Mouse (Mus musculus) embryo, embryonic 11 days (tissue): ENCODE measurements around the gene Shc1.
A peak's percentile ranks its signal among the peaks of the same experiment; 100 is the strongest.

ENCODE experiments used
- DNase-seq: peaks from one replicate; pipeline ENCODE4 v3.0.0-alpha.2; 2015

Gene Shc1

DNA sequence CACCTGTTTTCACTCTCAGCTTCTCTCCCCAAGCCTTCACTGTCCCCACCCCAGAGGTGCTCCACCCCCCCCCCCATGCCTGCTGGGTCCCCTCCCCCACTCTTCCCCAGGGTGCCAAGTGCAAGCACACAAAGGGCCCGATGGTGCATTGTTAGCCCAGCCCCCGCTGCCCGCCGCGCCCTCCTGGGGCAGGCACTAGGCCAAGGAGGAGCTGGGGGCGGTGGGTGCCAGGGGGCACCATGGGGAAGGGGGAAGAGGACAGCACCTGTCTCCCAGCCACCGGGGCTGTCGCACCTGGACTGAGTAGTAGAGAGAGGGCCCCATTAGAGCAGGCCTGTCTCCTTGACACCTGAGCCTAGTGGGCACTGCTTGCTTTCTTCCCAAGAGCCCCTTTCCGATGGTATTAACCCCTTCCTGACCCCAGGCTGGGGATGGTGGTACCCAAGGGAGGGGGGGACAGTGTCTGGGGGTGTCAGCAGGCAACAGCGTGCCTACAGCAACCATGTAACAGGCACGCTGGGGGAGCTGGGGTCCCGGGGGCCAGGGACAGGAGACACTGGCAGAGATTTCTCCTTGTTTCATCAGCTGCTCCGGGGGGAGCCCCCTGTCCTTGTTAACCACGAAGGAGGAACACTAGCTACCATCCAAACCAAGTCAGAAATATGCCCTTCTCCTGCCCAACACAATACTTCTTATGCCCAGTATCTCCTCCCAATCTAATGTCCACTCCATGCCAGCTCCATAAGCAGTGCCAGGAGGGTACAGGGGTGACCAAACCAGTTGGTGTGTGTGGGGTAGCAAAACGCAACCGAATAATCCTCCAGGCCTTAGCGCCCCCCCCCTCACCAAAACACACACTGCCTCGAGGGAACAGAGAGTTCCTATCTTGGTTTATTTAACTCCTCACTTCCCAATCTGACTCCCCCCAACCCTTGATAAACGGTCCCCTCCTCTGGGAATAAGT lies 27.3 kb upstream of the Shc1 start:
- no peak for DNase-seq

DNA sequence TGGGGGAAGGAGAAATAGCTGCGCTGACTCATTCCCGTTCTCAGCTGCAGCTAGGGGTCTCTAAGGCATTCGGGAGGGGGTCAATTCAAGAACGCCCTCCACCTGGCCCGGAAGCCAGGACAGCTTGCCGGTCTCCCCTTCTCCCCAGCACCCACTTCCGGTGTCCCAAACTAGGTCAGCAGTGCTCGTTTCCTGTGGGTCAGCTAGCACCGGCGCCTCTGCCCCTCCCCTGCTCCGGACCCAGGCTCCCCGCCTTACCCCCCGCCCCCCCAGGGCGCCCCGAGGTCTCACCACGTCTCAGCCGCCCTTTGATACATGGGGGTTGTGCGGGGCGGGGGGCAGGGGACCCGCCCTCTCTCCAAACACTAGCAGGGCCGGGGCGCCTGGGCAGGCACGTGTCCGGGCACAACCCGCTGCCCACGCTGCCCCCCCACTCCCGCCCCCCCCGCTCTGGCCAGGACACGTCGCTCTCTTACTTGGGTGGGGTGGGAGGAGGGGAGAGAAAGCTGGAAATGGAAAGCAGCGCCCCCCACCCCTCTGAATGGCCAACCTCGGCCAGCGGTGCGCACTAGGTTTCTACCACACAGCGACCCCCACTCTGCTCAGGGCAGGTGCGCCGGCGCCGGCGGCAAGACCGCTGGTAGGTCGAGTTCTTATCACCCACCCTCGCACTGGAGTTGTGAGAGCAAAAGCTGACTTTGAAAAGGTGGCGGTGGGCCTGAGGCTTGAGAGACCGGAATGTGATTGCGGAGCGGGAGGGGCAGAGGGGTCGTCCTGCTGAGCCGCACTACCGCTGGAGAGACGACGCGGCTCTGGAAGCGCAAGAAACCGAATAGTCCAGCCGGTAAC lies 26.4 kb upstream of the Shc1 start:
- peak; percentile 69 for DNase-seq

DNA sequence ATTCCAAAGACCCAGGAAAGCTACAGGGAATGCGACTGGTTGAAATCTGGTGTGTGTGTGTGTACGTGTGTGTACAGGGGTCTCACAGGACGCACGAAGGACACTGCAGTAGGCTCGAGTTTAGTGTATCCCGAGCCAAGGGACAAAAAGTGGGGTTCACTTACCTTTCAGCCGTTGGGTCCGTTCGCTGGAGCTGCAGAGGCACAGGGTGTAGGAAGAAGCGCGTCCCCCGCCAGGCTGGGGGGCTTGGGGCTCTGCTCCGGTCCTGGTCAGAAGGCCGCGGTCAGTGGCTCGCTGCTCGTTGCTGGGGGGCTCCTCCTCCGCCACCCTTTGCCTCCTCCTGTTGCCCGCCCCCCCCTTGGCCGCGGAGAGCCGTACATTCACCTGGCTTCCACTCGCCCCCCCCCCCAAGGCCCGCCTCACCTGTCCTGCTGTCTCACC lies 25.4 kb upstream of the Shc1 start:
- peak; percentile 18 for DNase-seq

DNA sequence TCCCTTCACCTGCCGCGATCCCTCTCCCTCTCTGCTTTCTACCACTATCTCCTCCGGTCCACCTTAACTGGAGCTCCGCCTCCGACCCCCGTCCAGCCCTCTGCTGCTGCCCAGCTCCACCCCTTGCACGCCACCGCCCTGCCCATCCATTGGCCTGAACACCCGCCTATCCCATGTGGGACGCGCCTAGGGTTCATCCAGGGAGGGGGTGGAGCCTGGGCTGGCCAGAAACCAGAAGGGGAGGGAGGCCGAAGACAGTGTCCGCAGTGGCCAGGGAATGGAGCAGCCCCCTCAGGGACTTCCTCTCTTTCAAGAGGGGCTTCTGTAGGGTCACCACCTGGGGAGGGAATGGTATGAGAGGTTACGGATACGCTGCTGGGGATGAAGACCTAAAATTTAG lies 24.6 kb upstream of the Shc1 start:
- DNase-seq = peak; percentile 97

DNA sequence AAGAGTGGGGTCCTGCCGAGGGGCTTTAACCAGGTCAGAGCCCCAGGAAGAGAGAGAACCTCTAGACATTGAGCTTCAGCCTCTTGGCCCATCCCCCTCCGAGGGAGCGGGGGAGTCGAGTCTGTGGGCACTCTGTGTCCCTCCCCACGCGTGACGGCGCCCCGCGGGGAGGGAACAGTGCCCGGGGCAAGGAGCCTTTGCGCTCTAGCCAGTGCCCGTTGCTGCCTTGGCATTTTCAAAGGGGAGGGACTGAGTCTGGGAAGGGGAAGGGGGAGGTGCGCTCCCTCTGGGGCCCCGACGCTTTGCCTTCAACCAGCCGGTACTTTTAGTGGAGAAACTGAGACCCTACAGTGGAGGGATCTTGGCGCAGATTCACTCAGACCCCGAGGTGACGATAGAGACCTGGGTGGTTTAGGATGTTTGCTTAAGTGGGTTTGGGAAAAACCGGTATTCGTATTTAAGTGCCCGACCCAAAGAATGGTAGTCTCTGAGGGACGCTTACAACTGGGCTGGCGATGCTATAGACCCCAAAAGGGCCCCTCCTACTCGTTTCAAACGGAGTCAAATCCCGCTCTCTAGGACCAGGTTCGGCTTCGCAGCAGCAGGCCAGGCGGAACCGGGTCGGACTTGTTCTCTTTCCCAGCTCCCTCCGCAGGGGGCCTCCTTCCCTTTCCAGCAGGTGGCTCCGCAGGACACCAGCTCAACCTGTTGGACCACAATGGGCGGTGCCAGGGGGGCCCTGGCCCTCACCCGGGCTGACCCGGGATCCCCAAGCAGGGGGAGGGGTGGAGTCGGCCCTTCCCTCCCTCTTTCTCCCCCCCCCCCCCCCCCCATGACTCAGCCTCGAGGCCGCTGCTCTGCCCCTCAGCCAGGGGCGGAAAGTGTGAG lies 24.0 kb upstream of the Shc1 start, which contains the start of gene Zbtb7b:
Gene Zbtb7b (minus strand): TSS at position 771 of the 888 bp plus-strand sequence.
- peak; percentile 80 for DNase-seq

DNA sequence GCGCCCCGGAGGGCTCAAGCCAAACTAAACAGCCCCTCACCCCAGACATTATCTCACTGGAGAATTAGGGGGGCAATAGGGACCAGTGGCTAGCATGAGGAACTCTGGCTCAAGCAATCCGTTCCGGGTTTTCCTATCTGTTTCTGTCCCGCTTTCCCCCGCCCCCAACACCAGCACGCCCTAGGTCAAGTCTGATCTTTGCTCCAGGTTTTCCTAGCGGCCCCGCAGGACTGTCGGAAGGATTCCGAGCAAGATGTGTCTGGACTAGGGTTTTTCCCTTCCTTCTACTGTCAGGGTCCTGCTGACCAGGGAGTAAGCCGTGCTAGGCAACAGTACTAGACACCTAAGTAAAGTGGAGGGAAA lies 23.4 kb upstream of the Shc1 start:
- DNase-seq = peak; percentile 93

DNA sequence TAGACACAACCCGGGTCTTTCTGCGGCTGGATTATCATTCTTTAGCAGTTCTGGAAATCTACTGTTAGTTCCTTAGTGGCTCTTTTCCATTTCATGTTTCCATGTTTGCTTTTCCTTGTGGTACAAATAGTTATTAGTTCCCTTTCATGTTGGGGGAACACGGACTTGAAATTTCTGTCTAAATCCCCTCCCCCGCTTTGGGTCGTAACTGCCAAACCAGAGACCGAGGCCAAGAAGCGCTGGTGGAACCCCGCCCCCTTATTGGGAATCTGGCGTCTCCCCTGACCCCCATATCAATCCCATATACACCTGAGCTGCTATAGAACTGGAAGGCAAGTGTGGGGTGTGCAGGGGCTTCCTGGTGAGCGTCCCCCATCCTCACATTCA lies 22.8 kb upstream of the Shc1 start:
- no peak for DNase-seq

DNA sequence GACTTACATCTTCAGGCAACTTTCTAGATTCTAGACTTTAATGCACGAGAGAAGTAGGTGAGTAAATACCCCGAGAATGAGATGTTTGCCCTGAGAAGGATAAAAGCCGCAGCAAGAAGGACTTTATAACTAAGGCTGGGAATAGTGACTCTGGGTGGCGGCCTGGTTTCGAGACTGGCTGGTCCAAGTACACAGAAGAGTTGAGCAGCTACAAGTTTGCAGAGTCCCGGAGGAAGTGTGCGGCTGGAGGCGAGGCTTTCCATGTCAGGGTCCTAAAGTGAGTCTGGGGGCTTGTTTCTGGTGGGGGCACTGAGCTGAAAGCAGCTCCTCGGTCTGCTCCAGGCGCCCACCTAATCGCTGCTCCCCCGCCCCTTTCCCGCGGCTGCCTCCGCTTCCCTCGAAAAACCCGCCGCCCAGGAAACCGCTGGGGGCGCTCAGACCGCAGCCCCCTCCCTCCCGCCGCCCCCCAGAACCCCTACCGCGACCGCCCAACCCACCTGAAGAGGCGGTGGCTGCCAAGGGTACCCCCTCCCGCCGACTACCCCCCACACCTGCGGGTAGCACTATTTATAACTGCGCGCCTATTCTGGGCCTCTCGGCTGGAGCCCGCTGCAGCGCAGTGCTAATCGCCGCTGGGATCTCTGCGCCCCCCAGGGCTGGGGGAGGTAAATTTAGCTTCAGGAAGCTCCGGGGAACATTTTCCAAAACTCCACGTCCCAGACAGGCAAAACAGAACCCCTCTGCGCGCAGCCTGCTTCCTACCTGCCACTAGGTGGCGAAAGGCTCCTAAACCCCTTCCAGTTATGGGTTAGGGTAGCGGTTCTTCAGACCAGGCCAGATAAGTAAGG lies 22.2 kb upstream of the Shc1 start:
- peak; percentile 88 for DNase-seq

DNA sequence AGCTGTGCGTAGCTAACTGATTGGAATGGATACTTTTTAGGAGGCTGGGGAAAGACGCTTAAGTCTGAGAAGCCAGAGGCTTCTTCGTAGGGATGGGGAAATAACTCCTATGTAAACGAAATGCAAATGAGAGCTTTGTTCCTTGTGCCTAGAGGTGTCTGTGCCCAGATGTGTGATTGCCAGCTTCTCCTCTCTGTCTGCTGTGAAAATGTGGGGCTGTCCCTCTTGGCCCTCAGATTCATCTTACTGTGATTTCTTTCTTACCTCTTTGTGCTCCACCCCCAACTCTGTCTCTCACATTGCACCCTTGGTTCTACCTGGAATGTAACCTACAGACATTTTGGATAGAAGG lies 21.6 kb upstream of the Shc1 start:
- DNase-seq = no peak

DNA sequence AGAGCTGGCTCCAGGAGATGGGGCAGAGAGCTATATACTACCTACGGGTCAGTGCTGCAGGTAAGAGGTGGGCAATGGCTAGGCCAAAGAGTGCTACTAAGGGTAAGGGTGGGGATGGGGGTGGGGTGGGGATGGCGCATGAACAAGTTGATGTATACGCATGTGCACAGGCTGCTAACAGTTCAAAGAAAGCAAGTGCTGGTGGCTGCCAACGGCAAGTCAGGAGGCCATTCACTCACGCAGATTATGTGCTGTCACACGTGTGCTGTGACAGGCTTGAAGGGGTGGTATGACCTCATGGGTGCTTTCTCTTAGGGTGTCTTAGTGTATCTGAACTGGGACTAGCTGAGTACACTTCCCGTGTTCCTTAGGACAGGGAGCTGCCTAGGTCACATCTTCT lies 16.9 kb upstream of the Shc1 start:
- no peak for DNase-seq

DNA sequence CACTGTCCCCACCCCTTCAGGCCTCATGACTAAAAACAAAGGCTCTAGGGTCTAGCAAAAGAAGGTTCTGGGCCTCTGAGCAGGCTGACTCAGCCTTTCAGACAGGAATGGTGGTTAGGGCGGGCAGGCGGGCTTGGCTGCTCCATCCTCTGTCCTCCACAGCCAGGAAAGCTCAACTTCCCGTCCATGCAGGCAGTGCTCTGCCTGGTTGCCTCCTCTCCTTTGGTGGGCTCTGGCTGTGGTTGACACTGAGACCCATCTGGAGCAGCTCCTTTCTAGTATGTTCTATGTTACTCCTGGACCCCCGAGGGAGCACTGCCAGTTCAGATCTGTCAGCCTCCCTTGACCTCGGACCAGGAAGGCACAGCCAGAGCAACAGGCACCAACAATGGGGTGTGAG lies 15.6 kb upstream of the Shc1 start, which contains the start of gene Lenep:
Gene Lenep (minus strand): TSS at position 101 of the 400 bp plus-strand sequence.
- DNase-seq = no peak

DNA sequence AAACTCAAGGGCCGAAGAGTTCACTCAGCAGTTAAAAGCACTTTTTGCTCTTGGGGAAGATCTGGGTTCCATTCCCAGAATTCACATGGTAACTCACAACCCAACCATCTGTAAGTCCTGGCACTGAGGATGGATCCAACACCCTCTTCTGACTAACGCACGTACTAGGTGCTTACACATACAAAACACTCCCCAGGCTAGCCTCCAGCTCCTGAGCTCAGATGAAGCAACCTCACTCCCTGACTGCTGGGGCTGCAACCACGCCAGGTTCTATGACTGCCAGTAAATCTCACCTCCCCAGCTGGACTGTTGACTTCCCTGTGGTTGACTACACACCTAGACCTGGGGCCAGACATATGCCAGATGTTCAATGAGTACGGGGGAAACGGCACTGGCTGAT lies 11.4 kb upstream of the Shc1 start:
- no peak for DNase-seq

DNA sequence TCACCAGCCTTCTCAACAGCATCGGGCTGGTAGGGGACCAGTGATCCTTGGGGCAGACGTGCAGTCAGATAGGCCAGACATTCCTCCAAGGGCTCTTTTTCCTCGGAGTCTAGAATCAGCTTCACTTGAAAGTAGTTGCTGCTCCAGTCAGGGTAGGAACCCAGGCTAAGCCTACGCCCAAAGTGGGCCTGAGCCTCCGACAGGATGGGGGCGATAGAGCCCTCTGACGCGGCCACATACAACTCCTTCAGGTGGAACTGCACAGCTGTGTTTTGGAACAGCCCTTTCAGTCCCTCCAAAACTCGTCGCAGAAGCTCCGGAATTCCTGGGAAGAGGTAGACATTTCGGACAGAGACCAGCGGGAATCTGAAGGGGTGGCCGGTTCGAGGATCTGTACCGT lies 9.8 kb upstream of the Shc1 start:
- no peak for DNase-seq

DNA sequence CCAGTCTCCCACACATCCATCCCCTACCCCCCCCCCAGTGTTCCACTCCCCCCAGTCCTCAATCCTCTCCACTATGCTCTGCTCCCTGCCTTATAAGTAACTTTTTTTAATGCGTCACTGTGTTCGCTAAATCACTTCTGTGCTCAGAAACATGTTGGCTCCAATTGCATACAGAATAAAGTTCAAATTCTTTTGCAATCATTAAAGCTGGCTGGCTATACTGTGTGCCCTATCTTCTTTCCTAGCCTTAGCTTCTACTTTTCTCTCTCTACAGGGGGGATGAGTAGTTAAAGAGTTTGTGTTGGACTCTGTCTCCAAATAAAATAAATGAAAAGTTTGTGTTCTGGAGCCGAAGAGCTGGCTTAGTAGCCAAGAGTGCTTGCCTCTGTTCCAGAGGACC lies 8.5 kb upstream of the Shc1 start:
- no peak for DNase-seq

DNA sequence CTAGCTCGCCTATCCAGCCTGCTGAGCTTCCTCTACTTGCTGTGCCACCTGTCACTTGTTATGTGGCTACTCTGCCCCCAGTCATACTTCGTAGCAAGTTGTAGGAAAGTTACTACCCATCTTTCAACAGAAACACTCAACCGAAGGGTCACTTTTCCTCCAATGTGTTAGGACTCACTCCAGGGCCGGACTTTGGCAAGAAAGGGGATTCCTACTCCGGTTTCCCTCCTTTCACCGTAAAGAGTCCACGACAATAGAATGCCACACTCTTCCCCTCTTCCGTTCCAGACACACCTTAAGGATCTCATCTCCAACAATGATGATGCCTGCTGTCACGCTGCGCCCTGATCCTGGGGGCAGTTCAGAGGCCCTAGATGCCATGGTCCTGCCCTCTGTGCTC lies 7.4 kb upstream of the Shc1 start:
- DNase-seq = no peak

DNA sequence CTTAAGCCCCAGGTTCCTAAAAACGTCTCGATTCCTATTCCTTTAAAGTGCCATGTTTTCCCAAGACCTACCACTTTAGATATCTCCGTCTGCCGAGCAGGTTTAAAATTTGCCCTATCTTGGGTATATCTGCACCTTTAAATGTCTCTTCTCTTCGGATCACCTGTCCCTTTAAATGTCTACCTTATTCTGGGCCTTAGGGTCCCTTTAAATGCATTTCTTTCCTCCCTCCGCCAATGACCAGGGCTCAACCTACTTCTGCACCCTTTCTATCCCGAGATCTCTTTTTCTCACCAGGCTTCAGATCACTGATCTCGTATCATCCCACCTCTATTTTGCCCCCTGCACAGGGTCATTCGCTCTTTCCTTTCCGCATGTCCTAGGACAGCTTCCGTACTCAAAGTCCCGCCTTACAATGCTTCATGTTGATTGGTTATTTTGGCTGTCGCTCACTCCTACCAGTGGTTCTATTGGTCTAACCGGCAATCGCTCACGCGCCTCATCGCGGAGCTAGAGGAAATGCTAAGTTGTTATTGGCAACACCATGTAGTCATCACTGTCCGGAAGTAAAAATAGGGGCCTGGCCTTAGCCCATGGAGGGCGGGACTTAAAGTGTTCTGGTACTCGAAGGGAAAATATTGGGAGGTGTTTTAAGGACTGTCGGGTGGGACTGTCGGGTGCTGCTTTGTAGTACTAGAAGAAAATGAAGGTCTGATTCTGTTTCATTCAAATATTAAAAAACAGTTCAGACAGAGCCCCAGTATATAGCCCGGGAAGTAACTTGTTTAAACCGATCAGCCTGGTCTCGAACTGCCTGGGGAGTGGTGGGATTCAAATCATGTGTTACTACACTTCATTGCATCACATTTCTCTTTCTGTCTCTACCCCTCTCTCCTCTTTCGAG lies 6.5 kb upstream of the Shc1 start, which contains the start of gene Flad1:
Gene Flad1 (minus strand): TSS at position 381 of the 904 bp plus-strand sequence.
- peak; percentile 96 for DNase-seq

DNA sequence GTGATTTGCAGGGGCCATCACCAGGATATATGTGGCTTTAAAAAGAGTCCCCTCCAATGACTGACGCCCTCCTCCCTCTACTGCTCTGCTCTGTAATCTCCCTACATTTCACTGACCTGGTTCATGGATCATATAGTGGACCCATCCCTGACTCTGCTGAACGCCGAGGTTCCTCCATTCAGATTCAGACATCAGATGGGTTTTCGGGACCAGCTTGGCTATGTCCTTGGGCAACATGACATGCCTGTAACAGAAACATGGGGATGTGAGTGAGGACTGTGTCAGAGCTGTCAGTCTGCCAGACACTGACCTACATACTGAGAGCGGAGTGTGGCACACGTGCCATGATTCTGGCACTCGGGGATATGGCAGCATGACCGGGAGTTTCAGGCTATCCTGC lies 2.1 kb upstream of the Shc1 start:
- no peak for DNase-seq

DNA sequence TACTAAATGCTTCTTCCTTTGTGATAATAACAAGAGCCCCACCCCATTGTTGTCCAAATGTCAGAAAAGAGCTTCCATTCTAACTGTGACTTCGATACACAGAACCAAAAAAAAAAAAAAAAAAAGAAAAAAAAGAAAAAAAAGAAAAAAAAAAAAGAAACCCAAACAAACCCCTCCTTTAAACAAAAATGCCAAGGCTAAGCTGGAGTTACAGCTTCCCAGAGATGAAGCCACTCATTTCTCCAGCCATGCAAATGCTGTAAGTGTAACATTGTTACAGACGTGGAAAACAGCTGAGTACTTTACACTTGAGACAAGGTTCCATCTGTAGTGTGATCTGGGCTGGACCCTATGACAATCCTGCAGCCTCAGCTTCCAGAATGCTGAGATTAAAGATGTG lies 1.1 kb upstream of the Shc1 start:
- no peak for DNase-seq

DNA sequence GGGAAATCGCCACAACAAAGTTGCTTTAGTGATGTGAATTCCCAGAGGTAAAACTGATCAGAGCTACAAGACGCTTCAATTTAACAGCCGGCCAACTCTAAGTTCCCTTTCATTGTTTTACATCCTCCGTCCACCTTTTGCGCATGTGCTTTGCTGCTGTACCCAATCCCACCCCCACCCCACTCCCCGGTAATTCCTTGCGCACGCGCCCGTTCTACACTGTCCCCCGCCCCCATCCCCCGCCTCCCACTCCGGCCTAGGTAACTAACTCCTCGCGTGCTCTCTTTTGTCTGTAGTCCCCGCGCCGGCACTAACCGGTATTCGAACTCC lies 438 bp upstream of the Shc1 start:
- DNase-seq = peak; percentile 92

DNA sequence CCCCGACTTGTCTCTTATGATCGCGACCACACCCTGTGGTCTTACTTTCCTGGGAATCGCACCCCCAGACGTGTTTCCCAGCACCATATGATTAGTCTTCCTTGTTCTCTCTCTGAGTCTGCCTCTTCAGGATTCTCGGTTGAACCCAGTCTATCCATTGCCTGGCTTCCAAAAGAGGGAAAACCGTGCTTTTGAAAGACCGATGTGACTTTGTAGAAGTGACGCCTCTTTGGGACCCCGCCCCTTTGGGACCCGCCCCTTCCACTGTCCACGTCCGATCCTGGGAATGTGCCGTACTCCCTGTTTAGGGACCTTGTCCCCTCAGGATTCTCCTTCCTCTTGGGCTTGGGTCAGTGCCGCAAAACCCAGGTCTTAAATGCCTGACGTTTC lies 613 bp downstream of the Shc1 start:
- peak; percentile 88 for DNase-seq

DNA sequence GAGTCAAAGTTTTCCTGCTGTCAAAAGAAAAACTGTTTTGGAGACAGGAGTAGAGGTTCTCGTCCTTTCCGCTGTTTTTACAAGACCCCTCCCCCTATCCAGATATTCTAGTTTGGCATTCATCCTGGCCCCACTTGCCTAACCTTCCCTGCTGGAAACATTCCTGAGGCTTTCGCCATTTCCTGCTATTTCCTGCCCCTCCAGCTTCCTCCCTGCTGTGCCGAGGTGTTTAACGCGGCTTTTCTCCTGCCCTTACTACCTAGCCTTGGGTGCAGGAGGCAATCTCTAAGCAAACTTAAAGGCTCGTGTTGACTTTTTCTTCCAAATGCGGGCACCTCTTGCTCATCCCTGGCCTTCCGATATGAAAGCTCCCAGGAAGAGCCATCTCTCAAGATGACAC lies 1.3 kb downstream of the Shc1 start:
- peak; percentile 68 for DNase-seq
